10 mouse cellular contexts compared by ENCODE assay signal in the genomic region with DNA sequence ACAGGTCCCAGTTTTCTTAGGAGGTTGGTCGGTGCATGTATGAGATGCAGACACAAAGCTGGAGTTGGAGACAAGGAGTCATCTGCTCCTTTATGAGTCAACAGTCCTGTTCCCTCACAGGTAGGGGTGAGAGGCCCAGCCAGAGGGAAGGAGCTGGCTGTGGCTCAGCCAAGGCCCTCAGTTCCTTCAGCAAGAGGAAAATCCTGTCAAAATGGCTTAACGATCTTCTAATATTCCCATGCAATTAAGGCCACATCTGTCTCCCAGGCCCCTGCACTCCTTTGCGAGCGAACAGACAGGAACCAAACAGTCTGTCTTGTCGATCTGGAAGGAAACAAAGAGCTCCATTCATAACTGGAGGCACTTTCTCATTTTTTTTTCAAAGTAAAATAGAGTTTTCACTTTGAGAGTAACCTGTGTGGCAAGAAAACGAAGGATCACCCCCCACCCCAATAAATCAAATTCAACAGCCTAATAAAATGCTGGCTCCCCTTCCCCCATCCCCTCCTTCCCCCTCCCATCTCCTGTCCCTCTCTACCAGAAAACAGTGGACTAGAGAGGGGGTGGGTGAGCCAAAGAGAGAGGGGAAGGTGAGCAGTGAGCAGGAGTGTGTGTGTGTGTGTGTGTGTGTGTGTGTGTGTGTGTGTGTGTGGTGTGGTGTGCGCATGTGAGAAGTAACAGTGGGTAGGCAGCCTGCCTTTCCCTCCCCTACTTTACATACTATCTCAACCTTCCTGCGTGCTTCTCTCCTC. TPM values are rescaled to one million over a fixed set of nuclear protein-coding genes. Genes with fewer than 3 reads are reported as not detected.
A peak's percentile ranks its signal among the peaks of the same experiment; 100 is the strongest.
DNase-seq lines count a peak whose midpoint lies in the region; ATAC-seq and TF ChIP-seq lines count a peak whose summit lies in the region.
"Had no signal": no experiment of that assay in that cellular context is flagged by ENCODE, and none has a peak within 500 bp of the region (broad histone marks: within the 10 kb centered on the region; RNA-seq: fewer than 3 reads in every experiment).

No protein-coding gene starts in this region.

- dilution Hi-C loops in CH12.LX (cut with MboI; ENCODE audit: extremely low pct_ligation_motif_present, extremely low pct_unique_long_range_greater_than_20kb, low sequenced_read_pairs) = no loop called here

- no peak; the same call in 1 of the 2 replicates for TF ChIP-seq RAD21 in CH12.LX (IDR thresholded peaks at IDR 0.05; ENCODE audit: low read depth, low read length)

- H3K27me3 ChIP-seq in kidney, embryonic 16.5 days (ENCODE audit: insufficient read depth, low read length) = no peaks in the 10 kb centered on the region
- H3K27me3 ChIP-seq in CH12.LX (replicated peaks) = no peaks in the 10 kb centered on the region
- H3K27me3 ChIP-seq in limb, embryonic 13.5 days = no peaks in the 10 kb centered on the region
- H3K27me3 ChIP-seq: embryonic facial prominence, embryonic 15.5 days; Patski had no signal

- H3K27ac ChIP-seq in kidney, embryonic 16.5 days (ENCODE audit: low read length) = no peak overlapping the region
- H3K27ac ChIP-seq in CH12.LX (ENCODE audit: insufficient read depth, low read depth) = peak overlapping the region; percentile 95
- peak overlapping the region; percentile 81 for H3K27ac ChIP-seq in limb, embryonic 13.5 days
- H3K27ac ChIP-seq: embryonic facial prominence, embryonic 15.5 days had no signal

- in situ Hi-C loops in CH12.LX (cut with MboI; ENCODE audit: low pct_ligation_motif_present, low pct_unique_long_range_greater_than_20kb, low sequenced_read_pairs) = no loop called here

- TF ChIP-seq POLR2A in CH12.LX (IDR thresholded peaks at IDR 0.05; ENCODE audit: low read depth, low read length) = no peak
- no peak for TF ChIP-seq POLR2A in brain, embryonic 14.5 days (IDR thresholded peaks at IDR 0.05; ENCODE audit: borderline replicate concordance, extremely low read depth, insufficient read depth, insufficient read length, poor library complexity, severe bottlenecking)

- TF ChIP-seq EP300 in CH12.LX (IDR thresholded peaks at IDR 0.05; ENCODE audit: low read length) = no peak; the same call in 1 of the 2 replicates

- no peak overlapping the region for H3K9ac ChIP-seq in kidney, embryonic 16.5 days (replicated peaks; ENCODE audit: low read length)
- peak overlapping the region; percentile 74 for H3K9ac ChIP-seq in CH12.LX (ENCODE audit: insufficient read depth, low read depth)
- H3K9ac ChIP-seq in limb, embryonic 13.5 days = no peak overlapping the region
- H3K9ac ChIP-seq: embryonic facial prominence, embryonic 15.5 days had no signal

- peaks cover 65% of the 10 kb centered on the region for H3K79me2 ChIP-seq in CH12.LX (replicated peaks; ENCODE audit: control insufficient read depth, extremely low read depth, insufficient read depth, poor library complexity, severe bottlenecking)

- H3K36me3 ChIP-seq in kidney, embryonic 16.5 days (ENCODE audit: insufficient read depth, low read length) = no peaks in the 10 kb centered on the region
- peaks cover 0 to 21% of the 10 kb centered on the region in 2 experiments for H3K36me3 ChIP-seq in CH12.LX (replicated peaks in 1 of 2; ENCODE audit: control insufficient read depth in 1 of 2, insufficient read depth in 1 of 2, low read length in 1 of 2)
- no peaks in the 10 kb centered on the region for H3K36me3 ChIP-seq in limb, embryonic 13.5 days
- H3K36me3 ChIP-seq: embryonic facial prominence, embryonic 15.5 days had no signal

- no peak for TF ChIP-seq CTCF in CH12.LX (conservative IDR thresholded peaks at IDR 0.05 in 1 of 2, IDR thresholded peaks at IDR 0.05 in 1 of 2; ENCODE audit: low read depth in 2 of 2, low read length in 2 of 2)
- TF ChIP-seq CTCF in brain, embryonic 14.5 days (IDR thresholded peaks at IDR 0.05; ENCODE audit: borderline replicate concordance, extremely low read depth, insufficient read depth, insufficient read length) = no peak

- no peak overlapping the region for H3K4me3 ChIP-seq in kidney, embryonic 16.5 days (ENCODE audit: low read length)
- H3K4me3 ChIP-seq in CH12.LX (replicated peaks in 1 of 3; ENCODE audit: low read depth in 2 of 3, low read length in 2 of 3, poor library complexity in 1 of 3) = peak overlapping the region; percentile 26 to 52 (median 40)
- no peak overlapping the region for H3K4me3 ChIP-seq in limb, embryonic 13.5 days
- H3K4me3 ChIP-seq: embryonic facial prominence, embryonic 15.5 days had no signal

- H3K9me3 ChIP-seq in kidney, embryonic 16.5 days (ENCODE audit: low read length) = no peaks in the 10 kb centered on the region
- no peaks in the 10 kb centered on the region for H3K9me3 ChIP-seq in CH12.LX (replicated peaks; ENCODE audit: low read length)
- H3K9me3 ChIP-seq in limb, embryonic 13.5 days = no peaks in the 10 kb centered on the region
- H3K9me3 ChIP-seq: embryonic facial prominence, embryonic 15.5 days had no signal

- 0 out of 2 replicates have a peak, but pooled peaks have one; percentile 36 for ATAC-seq in kidney, embryonic 16.5 days (ENCODE audit: low FRiP score, low TSS enrichment)
- ATAC-seq in limb, embryonic 13.5 days (ENCODE audit: low FRiP score, low read depth) = peak; percentile 76
- ATAC-seq: Patski had no signal

- H3K4me2 ChIP-seq in kidney, embryonic 16.5 days (replicated peaks; ENCODE audit: low read depth, low read length) = no peak overlapping the region
- H3K4me2 ChIP-seq in CH12.LX (ENCODE audit: insufficient read depth, low read depth, poor library complexity, severe bottlenecking) = peak overlapping the region; percentile 100
- H3K4me2 ChIP-seq in limb, embryonic 13.5 days (replicated peaks) = peak overlapping the region; percentile 51
- H3K4me2 ChIP-seq: embryonic facial prominence, embryonic 15.5 days had no signal

- WGBS in kidney, embryonic 16.5 days = 18% methylated on average over 8 of the region's 8 CpGs
- WGBS in limb, embryonic 13.5 days = 1% methylated on average over 7 of the region's 8 CpGs

- no peak for DNase-seq in kidney, adult 18-20 months
- DNase-seq in CH12.LX (ENCODE audit: extremely low read depth) = no peak
- DNase-seq in brain, embryonic 14.5 days (ENCODE audit: low read depth) = peak; percentile 23
- no peak for DNase-seq in right cerebral cortex, adult 2 months (ENCODE audit: low spot score in 2 of 2)
- no peak for DNase-seq in urinary bladder, adult 18-20 months (ENCODE audit: low spot score in 2 of 2)
- DNase-seq: lung, postnatal 4 days had no signal

- peaks cover 29% of the 10 kb centered on the region for H3K4me1 ChIP-seq in kidney, embryonic 16.5 days (ENCODE audit: insufficient read depth, low read length)
- H3K4me1 ChIP-seq in CH12.LX (ENCODE audit: control insufficient read depth in 1 of 2, insufficient read depth in 2 of 2) = peaks cover 53 to 98% of the 10 kb centered on the region in 2 experiments
- peaks cover 73% of the 10 kb centered on the region for H3K4me1 ChIP-seq in limb, embryonic 13.5 days

TF ChIP-seq in CH12.LX, 34 proteins besides CTCF, POLR2A, EP300 and RAD21:
- TF ChIP-seq MAZ (IDR thresholded peaks at IDR 0.05; ENCODE audit: low read depth, low read length) (peak; percentile 58; the same call in 1 of the 2 replicates), CHD1 (IDR thresholded peaks at IDR 0.05; ENCODE audit: low read depth, low read length) (no peak; the same call in 1 of the 2 replicates), MAX (IDR thresholded peaks at IDR 0.05; ENCODE audit: low read length) (no peak), NELFE (IDR thresholded peaks at IDR 0.05; ENCODE audit: low read depth, low read length) (no peak), TCF12 (IDR thresholded peaks at IDR 0.05; ENCODE audit: low read depth, low read length) (peak; percentile 66), IRF4 (IDR thresholded peaks at IDR 0.05; ENCODE audit: low read depth, low read length) (peak; percentile 73), ELF1 (IDR thresholded peaks at IDR 0.05; ENCODE audit: low read depth, low read length) (peak; percentile 24; the same call in 1 of the 2 replicates), JUND (conservative IDR thresholded peaks at IDR 0.05; ENCODE audit: low read depth, low read length) (no peak), KAT2A (IDR thresholded peaks at IDR 0.05; ENCODE audit: insufficient replicate concordance, low read length) (no peak), HCFC1 (IDR thresholded peaks at IDR 0.05; ENCODE audit: low read depth, low read length) (0 out of 2 replicates have a peak, but pooled peaks have one; percentile 14), MEF2A (IDR thresholded peaks at IDR 0.05; ENCODE audit: borderline replicate concordance, low read depth, low read length) (0 out of 2 replicates have a peak, but pooled peaks have one; percentile 57), NRF1 (IDR thresholded peaks at IDR 0.05; ENCODE audit: low read depth, low read length) (peak; percentile 78), BHLHE40 (IDR thresholded peaks at IDR 0.05; ENCODE audit: low read depth, low read length) (peak; percentile 92)

RNA-seq across cellular contexts. Expression of gene Fli1, which starts 47.6 kb away (rescaled TPM):
- 29.4 and 30.3 TPM in 2 replicates for polyA plus RNA-seq in kidney, embryonic 16.5 days (2015; fragmentation: Nextera tagmentation; extraction: Ambion mirVana)
- 20.8 and 23.3 TPM in 2 replicates for total RNA-seq in CH12.LX (2012; rRNA removed)
- total RNA-seq in CH12.LX (2014; rRNA removed) = 29.3 TPM in 2 replicates
- polyA plus RNA-seq in CH12.LX (2012; ENCODE audit: insufficient read length, low read depth) = 20.3 and 20.6 TPM in 2 replicates
- polyA plus RNA-seq in brain, embryonic 14.5 days (2012; rRNA removed) = 2.5 and 5.3 TPM in 2 replicates
- 34.3 and 37.9 TPM in 2 replicates for polyA plus RNA-seq in limb, embryonic 13.5 days (2015; fragmentation: Nextera tagmentation; extraction: Ambion mirVana)

Comparison
In these comparisons a context has a peak if more than half of its experiments do, and no peak if none do; other contexts are left out.
1. H3K4me3 ChIP-seq: peak in CH12.LX (3 of 3); none in kidney, embryonic 16.5 days (single experiment) and limb, embryonic 13.5 days (single experiment).